Comparison of ENCODE assay signal across 1 mouse cellular context in genomic region chr11:102290141-102290540, GRCm38 (mm10).
TF ChIP-seq lines count a peak whose summit lies in the region.

No protein-coding gene starts in this region.

TF ChIP-seq in ES-E14, 5 proteins besides CTCF, POLR2A, EP300 and RAD21:
- TF ChIP-seq CHD2 (IDR thresholded peaks at IDR 0.05; ENCODE audit: low read depth, low read length): no peak
- no peak for TF ChIP-seq ZC3H11A (IDR thresholded peaks at IDR 0.05; ENCODE audit: borderline replicate concordance, low read depth, low read length)
